Comparison of ENCODE assay signal across 8 mouse cellular contexts in genomic region chr11:46056770-46057411, GRCm38 (mm10). TPM values are rescaled to one million over a fixed set of nuclear protein-coding genes. Genes with fewer than 3 reads are reported as not detected.
DNase-seq lines count a peak whose midpoint lies in the region; ATAC-seq and TF ChIP-seq lines count a peak whose summit lies in the region.

No protein-coding gene starts in this region.

- peaks cover 17% of the 10 kb centered on the region for H3K36me3 ChIP-seq in heart, embryonic 10.5 days
- no peaks in the 10 kb centered on the region for H3K36me3 ChIP-seq in neural tube, embryonic 11.5 days (ENCODE audit: control insufficient read depth, insufficient read depth, low read length)

- no peaks in the 10 kb centered on the region for H3K27me3 ChIP-seq in heart, embryonic 10.5 days (ENCODE audit: insufficient read depth, poor library complexity, severe bottlenecking)
- no peaks in the 10 kb centered on the region for H3K27me3 ChIP-seq in neural tube, embryonic 11.5 days (ENCODE audit: control insufficient read depth, insufficient read depth, low read length)

- H3K9me3 ChIP-seq in heart, embryonic 10.5 days = no peaks in the 10 kb centered on the region
- no peaks in the 10 kb centered on the region for H3K9me3 ChIP-seq in neural tube, embryonic 11.5 days (ENCODE audit: control insufficient read depth, low read length)

- H3K27ac ChIP-seq in cortical plate, adult 2 months (ENCODE audit: insufficient read depth, low read length) = no peak overlapping the region
- peak overlapping the region; percentile 94 for H3K27ac ChIP-seq in heart, embryonic 10.5 days
- peak overlapping the region; percentile 72 for H3K27ac ChIP-seq in neural tube, embryonic 11.5 days (ENCODE audit: low read depth, low read length)

- H3K4me2 ChIP-seq in neural tube, embryonic 11.5 days (ENCODE audit: low read depth) = peak overlapping the region; percentile 53

- peak overlapping the region; percentile 75 for H3K4me3 ChIP-seq in cortical plate, adult 2 months (ENCODE audit: insufficient read depth, low read length)
- peak overlapping the region; percentile 78 for H3K4me3 ChIP-seq in heart, embryonic 10.5 days
- H3K4me3 ChIP-seq in neural tube, embryonic 11.5 days (ENCODE audit: low read depth, low read length) = peak overlapping the region; percentile 44

- WGBS in heart, embryonic 10.5 days = under 1% methylated on average over 25 of the region's 25 CpGs
- 2% methylated on average over 25 of the region's 25 CpGs for WGBS in neural tube, embryonic 11.5 days

- TF ChIP-seq CTCF in cortical plate, adult 2 months (IDR thresholded peaks at IDR 0.05; ENCODE audit: extremely low read depth, insufficient read depth, low read length) = no peak

- H3K9ac ChIP-seq in neural tube, embryonic 11.5 days (ENCODE audit: low read length) = peak overlapping the region; percentile 58

- ATAC-seq in neural tube, embryonic 11.5 days (ENCODE audit: insufficient read depth, low FRiP score, low TSS enrichment) = no peak; the same call in 1 of the 2 replicates
- no peak for ATAC-seq in megakaryocyte-erythroid progenitor cell, adult 5-6 weeks (replicated peaks; ENCODE audit: low FRiP score, low TSS enrichment, poor library complexity, severe bottlenecking)

- no peaks in the 10 kb centered on the region; the same call in 1 of the 2 replicates for H3K4me1 ChIP-seq in cortical plate, adult 2 months (ENCODE audit: control insufficient read depth, insufficient read depth, low read length)
- peaks cover 30% of the 10 kb centered on the region for H3K4me1 ChIP-seq in heart, embryonic 10.5 days
- H3K4me1 ChIP-seq in neural tube, embryonic 11.5 days (ENCODE audit: control insufficient read depth, insufficient read depth, low read length) = no peaks in the 10 kb centered on the region

- peak; percentile 21 for DNase-seq in right cerebral cortex, adult 18-20 months
- no peak for DNase-seq in right cerebral cortex, postnatal 14 days
- no peak for DNase-seq in heart, embryonic 10.5 days (ENCODE audit: low spot score)
- DNase-seq in kidney, postnatal 25 days = peak; percentile 29 to 48
- peak; percentile 54 for DNase-seq in neural tube, embryonic 11.5 days (ENCODE audit: low spot score)
- no peak for DNase-seq in adrenal gland, postnatal 4 days (ENCODE audit: low spot score in 2 of 2)

- no peak for TF ChIP-seq POLR2A in cortical plate, adult 2 months (IDR thresholded peaks at IDR 0.05; ENCODE audit: extremely low read depth, insufficient read depth, low read length)

RNA-seq across cellular contexts. Expression of gene Adam19, which starts 1.1 kb away (rescaled TPM):
- 9.6 and 9.9 TPM in 2 replicates for polyA plus RNA-seq in cortical plate, adult 2 months (2012; rRNA removed)
- 24.2 and 32.9 TPM in 2 replicates for polyA plus RNA-seq in heart, embryonic 10.5 days (2016; fragmentation: Nextera tagmentation; extraction: Ambion mirVana)
- 17.7 and 20.0 TPM in 2 replicates for polyA plus RNA-seq in neural tube, embryonic 11.5 days (2014; fragmentation: Nextera tagmentation; extraction: Ambion mirVana)
- total RNA-seq in megakaryocyte-erythroid progenitor cell, adult 5-6 weeks (2014; fragmentation: Nextera tagmentation) = 0.20 and 0.92 TPM in 2 replicates
- total RNA-seq in megakaryocyte-erythroid progenitor cell, adult 5-6 weeks (2017) = not detected in 2 replicates
- 10 to 100 TPM; 22.4 to 25.8 TPM for total RNA-seq in adrenal gland, postnatal 4 days (2021)

RNA-seq across cellular contexts. Expression of gene Gm12166, which starts 4.8 kb away (rescaled TPM):
- 6.8 and 11.1 TPM in 2 replicates for polyA plus RNA-seq in cortical plate, adult 2 months (2012; rRNA removed)
- polyA plus RNA-seq in heart, embryonic 10.5 days (2016; fragmentation: Nextera tagmentation; extraction: Ambion mirVana) = 4.3 and 4.5 TPM in 2 replicates
- 3.3 TPM in 2 replicates for polyA plus RNA-seq in neural tube, embryonic 11.5 days (2014; fragmentation: Nextera tagmentation; extraction: Ambion mirVana)
- total RNA-seq in megakaryocyte-erythroid progenitor cell, adult 5-6 weeks (2014; fragmentation: Nextera tagmentation) = 8.4 TPM in 1 of 2 replicates, not detected in the other
- 7.6 and 8.1 TPM in 2 replicates for total RNA-seq in megakaryocyte-erythroid progenitor cell, adult 5-6 weeks (2017)
- total RNA-seq in adrenal gland, postnatal 4 days (2021) = 1 to 10 TPM; 6.1 to 8.2 TPM

Comparison
In these comparisons a context has a peak if more than half of its experiments do, and no peak if none do; other contexts are left out.
1. DNase-seq: peak in right cerebral cortex, adult 18-20 months (single experiment), kidney, postnatal 25 days (2 of 2) and neural tube, embryonic 11.5 days (single experiment); none in right cerebral cortex, postnatal 14 days (single experiment), heart, embryonic 10.5 days (single experiment) and adrenal gland, postnatal 4 days (0 of 2).
2. Peak in every context shown above with its lines, with median percentiles within 50 percentile points of each other: H3K4me3 ChIP-seq.